Mouse (Mus musculus) gastrocnemius, adult 18-20 months (tissue): ENCODE measurements around the gene 1700025G04Rik. TPM values are rescaled to one million over a fixed set of nuclear protein-coding genes. Genes with fewer than 3 reads are reported as not detected.

Experiments used
- DNase-seq: peaks from one replicate; pipeline ENCODE4 v3.0.0; 2021; ENCODE audit warnings: low spot score
- total RNA-seq, 2 experiments: library from RNA; stranded (reverse); gene quantifications; 2 replicates each; pipeline ENCODE4 v1.2.3; 2021

1700025G04Rik gene
- total RNA-seq, 2 experiments from 2014 or later = 72.9 to 79.7 TPM

- DNase-seq = no peak
Observed at GRCm38 (mm10) chr1:151914494-151914893, 175.4 kb downstream of the 1700025G04Rik start.

- no peak for DNase-seq
Observed at GRCm38 (mm10) chr1:151907014-151907413, 182.9 kb downstream of the 1700025G04Rik start.

GRCm38 (mm10) chr1:151900706-151901360, 189.1 kb downstream of the 1700025G04Rik start:
- DNase-seq = no peak

GRCm38 (mm10) chr1:151899964-151900363, 190.0 kb downstream of the 1700025G04Rik start:
- no peak for DNase-seq

GRCm38 (mm10) chr1:151895406-151895805, 194.5 kb downstream of the 1700025G04Rik start:
- DNase-seq = no peak

- DNase-seq = no peak
Observed at GRCm38 (mm10) chr1:151893976-151894375, 195.9 kb downstream of the 1700025G04Rik start.

GRCm38 (mm10) chr1:151892008-151892407, 197.9 kb downstream of the 1700025G04Rik start:
- DNase-seq = no peak

GRCm38 (mm10) chr1:151891194-151891593, 198.7 kb downstream of the 1700025G04Rik start:
- no peak for DNase-seq

GRCm38 (mm10) chr1:151890041-151890621, 199.8 kb downstream of the 1700025G04Rik start:
- peak; percentile 34 for DNase-seq

- DNase-seq = no peak
Observed at GRCm38 (mm10) chr1:151887631-151888030, 202.3 kb downstream of the 1700025G04Rik start.

GRCm38 (mm10) chr1:151887126-151887525, 202.8 kb downstream of the 1700025G04Rik start:
- DNase-seq = peak; percentile 36

- peak; percentile 64 for DNase-seq
Observed at GRCm38 (mm10) chr1:151886171-151886570, 203.8 kb downstream of the 1700025G04Rik start.

GRCm38 (mm10) chr1:151881253-151881652, 208.7 kb downstream of the 1700025G04Rik start:
- DNase-seq = no peak

GRCm38 (mm10) chr1:151880731-151881130, 209.2 kb downstream of the 1700025G04Rik start:
- DNase-seq = no peak

- DNase-seq = no peak
Observed at GRCm38 (mm10) chr1:151879966-151880365, 210.0 kb downstream of the 1700025G04Rik start.

- DNase-seq = no peak
Observed at GRCm38 (mm10) chr1:151879308-151879850, 210.5 kb downstream of the 1700025G04Rik start.

GRCm38 (mm10) chr1:151878411-151878810, 211.5 kb downstream of the 1700025G04Rik start:
- no peak for DNase-seq

GRCm38 (mm10) chr1:151872971-151873370, 217.0 kb downstream of the 1700025G04Rik start:
- DNase-seq = no peak

GRCm38 (mm10) chr1:151864326-151864725, 225.6 kb downstream of the 1700025G04Rik start:
- DNase-seq = no peak

- DNase-seq = no peak
Observed at GRCm38 (mm10) chr1:151863797-151864147, 226.2 kb downstream of the 1700025G04Rik start.

- DNase-seq = no peak
Observed at GRCm38 (mm10) chr1:151863135-151863796, 226.7 kb downstream of the 1700025G04Rik start.

- DNase-seq = no peak
Observed at GRCm38 (mm10) chr1:151862109-151862508, 227.8 kb downstream of the 1700025G04Rik start.
